Mouse (Mus musculus): ENCODE results near the gene Itga2b.
A peak's percentile ranks its signal among the peaks of the same experiment; 100 is the strongest.

The Itga2b gene

DNA sequence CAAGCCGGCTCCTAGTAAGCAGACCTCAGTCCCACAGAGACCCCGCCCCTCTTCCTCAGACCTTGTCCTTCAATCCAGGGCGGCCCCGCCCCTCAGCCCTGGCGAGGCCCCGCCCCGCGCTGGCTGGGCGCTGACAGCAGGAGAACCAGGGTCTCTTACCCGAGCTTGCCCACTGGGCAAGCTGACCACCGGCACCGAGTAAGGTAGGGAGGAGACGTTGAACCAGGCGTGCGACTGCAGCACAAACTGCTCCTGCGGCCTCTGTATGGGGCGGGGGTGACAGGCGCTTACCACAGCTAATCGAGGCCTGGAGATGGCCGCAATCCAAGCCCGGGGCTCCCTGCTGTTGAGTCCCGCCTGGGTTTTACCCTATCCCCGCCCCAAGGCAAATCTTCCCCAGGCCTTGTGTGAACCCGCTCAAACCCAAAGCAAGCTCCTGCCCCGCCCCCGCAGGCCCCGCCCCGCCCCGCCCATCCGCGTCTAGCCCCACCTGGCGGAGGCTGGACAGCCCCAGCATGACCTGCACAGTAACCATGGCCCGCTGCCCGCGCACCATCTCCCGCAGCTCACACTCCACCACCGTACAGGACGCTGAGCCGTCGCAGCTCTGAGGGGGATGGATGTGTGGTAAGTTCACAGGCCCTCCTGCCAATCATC is 14.1 kb downstream of the Itga2b start:
- DNase-seq (ENCODE audit: low spot score) = peak; percentile 61

DNA sequence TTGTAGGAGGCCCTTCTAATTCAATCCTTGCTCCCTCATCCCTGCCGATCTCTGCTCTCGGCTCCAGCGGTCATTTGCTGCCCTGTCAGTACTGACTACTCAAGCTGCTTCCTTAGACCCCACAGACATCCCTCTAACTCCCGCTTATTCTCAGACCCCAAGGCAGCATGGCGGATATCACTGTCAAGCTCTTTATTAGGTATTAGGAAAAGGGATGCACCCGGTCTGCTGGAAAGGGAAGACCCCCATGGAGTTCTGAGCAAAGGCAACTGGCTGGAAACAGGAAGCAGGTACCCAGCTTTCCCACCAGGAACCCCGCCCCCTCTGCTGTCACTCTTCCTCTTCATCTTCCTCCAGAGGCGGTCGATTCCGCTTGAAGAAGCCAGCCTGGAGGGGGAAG is 16.8 kb downstream of the Itga2b start:
- no peak for DNase-seq (ENCODE audit: low spot score)

DNA sequence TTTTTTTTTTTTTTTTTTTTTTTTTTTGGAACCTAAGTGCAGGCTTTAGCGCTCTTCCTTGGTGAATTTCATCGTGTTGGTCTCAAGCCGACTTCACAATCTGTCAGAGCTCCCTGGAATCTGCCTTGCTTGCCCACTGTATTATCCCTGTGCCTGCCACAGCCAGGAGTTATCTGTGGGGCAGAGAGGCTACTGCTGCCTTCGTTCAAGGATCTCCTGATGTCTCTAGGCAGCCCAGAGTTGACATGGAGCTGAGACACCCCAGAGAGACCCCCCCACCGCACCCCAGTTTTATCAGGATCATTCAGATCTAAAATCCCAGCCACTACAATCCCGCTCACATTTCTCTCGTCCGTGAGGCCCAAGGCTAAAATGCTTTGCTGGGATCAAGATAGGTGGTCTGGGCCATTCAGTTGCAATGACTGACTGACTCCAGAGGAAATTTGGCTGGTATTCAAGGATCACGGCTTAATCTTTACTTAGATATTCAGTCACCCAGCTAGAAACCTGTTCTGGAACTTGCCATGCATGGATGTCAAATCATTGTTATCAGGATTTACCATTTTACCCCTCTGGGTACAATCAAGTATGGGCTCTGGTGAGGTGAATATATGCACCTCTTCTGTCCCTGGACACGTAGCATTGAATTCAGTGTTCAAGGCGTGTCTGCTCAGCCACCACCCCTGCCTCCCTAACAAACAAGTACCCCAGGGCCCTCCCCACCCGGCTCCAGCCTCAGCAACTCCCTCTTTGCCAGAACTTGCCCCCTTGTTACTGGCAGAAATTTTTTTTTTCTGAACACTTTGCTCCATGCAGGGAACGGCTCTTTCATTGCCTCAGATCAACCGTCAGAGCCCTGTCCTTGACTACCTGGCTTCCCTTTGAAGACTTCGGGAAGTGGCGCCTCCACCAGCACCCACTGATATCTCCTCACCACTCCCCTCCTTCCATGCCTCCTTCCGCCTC is 20.6 kb downstream of the Itga2b start:
- no peak for DNase-seq (ENCODE audit: low spot score)

DNA sequence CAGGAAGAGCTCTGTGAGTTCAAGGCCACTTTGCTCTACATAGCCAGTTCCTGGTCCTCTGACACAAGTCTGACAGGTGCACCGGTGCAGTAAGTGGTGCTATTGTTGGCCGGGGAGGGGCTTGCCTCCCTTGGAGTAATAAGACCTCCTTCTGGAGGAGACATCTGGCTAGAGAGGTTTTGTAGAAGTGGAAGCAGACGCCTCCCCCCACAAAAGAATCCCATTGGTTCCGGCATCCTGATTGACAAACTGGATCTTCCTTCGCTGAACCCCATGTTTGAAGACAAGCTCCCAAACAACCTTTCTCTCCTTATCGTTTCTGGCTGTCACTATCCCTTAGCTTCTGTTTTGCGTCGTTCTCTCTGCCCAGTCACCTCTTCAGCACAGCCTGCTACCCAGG is 21.6 kb downstream of the Itga2b start:
- DNase-seq (ENCODE audit: low spot score) = no peak

DNA sequence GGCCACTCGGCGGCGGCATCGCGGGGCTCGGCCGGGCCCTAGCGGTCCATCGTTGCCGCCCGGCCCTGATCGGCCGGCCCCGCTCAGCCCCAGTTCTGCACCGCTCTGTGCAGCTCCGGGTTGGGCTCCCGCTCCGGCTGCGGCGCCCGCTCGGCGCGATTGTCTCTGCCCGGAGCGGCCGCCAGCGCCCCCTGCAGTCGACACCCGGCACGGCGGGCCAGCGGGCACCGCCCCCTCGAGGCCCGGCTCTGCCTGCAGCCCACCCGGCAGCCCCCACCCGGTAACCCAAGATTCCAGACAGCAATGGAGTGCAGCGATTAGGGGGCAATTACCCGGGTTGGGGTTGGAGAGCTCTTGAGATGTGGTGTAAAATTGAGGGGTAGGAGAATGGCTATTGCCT is 22.4 kb downstream of the Itga2b start, which contains the start of gene Fam171a2:
Fam171a2 (minus strand) TSS at position 186 of the 400 bp plus-strand sequence.
- DNase-seq (ENCODE audit: low spot score) = peak; percentile 85

DNA sequence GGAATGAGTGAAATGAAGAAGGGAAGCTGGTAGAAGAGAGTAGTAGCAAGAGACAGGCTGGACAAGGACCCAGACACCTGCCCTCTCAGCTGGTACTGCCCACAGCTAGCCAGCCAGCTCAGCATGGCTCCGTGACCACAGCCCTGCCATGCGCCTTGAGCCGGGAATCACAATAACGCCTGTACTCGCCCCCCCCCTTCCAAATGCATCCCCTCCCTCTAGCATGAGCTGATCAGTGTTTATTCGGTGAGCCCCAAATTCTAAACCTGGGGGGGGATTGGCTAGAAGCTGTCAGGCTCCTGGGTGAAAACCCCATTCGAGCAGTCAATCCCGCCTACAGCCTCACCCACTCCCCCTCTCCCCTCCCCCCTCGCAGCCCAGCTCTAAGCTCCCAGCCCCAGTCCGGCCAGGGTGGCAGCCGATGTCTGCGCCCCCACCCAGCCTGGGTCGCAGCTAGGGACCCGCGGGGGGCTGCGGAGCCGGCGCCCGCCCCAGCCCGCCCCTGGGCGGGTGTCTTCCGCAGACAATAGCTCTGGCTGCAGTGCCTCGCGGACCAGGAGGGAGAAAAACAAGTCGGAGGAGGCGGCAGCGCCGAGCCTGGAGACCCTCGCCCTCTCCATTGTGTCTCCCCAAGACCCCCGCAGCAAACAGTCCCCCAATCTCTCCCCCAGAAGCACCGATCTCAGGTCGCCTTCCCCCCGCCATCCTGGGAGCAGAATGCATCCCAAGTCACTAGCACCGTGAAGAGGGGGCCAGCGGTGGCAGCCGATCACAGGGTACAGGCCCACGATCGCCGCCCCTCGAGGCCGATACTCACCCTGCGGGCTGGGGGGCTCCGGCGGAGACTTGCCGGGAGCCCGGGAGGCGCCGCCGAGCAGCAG is 23.1 kb downstream of the Itga2b start:
- DNase-seq (ENCODE audit: low spot score) = no peak

DNA sequence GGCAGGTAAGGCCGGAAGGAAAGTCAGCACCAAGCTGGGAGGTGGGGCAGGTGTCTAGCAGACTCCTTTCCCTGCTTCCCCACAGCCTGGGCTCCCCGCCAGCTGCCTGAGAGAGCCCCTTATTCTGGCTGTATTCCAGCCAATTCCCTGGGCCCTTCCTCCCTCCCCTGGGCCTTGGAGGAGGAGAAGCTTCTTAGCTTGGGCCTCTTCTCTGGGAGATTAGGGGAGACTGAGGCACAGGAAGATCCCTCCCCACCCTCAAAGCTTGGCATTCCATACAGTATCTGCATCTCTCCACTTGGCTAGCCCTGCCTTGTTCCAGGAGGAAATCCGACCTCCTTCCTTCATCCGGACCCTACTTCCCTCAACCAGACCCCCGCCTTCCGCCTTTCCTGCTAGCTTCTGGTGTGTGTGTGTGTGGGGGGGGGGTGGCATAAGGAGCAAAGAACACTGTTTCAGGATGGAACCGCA is 24.0 kb downstream of the Itga2b start:
- no peak for DNase-seq (ENCODE audit: low spot score)

DNA sequence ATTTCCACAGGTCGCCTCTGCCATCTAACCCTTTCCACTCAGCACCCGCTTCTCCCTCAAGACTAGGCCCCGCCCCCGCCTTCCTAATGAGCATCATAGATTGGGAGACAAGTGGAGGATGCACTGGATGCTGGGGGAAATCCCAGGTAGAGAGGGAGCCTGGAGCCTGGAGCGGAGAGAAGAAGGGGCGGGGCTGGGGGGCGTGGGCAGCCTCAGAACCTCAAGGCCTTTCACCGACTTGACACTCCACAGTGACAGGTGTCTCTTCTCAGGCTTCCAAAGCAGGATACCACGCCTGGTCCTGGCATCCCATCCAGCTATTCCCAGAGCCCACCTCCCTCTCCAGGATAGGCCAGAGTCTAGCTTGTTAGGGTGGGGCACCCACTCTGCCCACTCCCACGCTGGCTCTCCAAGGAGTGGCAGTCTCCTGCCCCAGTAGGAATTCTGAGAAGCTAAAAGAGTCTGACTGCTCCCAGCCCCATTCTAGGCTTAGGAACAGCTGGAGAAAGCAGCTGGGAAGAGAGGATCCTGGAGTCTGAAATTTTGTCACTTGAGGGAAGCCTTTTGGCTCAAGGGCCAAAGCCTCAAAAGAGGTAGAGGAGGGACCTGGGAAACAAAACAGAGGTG is 24.5 kb downstream of the Itga2b start:
- DNase-seq (ENCODE audit: low spot score) = no peak

DNA sequence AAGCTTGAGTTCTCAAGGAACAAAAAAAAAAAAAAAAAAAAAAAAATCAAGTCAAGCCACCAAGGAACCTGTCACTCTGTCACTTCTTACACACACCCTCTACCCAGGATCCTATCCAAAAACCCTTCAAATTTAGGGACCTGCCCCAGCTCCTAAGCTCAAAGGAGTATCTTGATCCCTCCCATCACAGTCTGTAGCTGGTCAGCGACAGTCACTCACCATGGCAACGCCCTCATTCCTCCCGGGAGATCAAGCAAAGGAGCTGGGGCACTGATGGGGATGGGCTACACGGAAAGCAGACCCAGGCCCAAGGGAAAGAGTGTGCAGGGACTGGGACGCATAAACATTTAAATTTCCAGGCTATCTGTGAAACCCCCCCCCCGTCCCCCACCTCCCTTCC is 25.1 kb downstream of the Itga2b start:
- no peak for DNase-seq (ENCODE audit: low spot score)

DNA sequence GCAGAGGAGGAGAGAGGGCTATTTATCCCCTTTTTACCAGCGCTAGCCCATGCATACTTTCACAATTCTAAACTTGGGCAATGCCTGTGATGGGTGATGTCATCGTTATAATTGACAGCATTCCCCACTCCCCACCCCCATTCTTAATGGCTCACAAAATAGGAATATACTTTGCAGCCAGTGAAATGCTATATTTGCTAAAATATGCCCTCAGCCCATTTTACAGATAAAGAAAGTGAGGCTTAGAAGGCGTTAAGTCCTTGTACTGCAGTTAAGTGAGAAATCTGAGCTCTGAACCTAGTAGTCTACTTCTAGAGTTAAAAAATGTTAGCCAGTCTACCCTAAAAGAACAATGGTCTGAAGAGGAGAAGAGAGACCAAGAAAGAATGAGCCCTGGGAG is 25.6 kb downstream of the Itga2b start:
- DNase-seq (ENCODE audit: low spot score) = no peak

DNA sequence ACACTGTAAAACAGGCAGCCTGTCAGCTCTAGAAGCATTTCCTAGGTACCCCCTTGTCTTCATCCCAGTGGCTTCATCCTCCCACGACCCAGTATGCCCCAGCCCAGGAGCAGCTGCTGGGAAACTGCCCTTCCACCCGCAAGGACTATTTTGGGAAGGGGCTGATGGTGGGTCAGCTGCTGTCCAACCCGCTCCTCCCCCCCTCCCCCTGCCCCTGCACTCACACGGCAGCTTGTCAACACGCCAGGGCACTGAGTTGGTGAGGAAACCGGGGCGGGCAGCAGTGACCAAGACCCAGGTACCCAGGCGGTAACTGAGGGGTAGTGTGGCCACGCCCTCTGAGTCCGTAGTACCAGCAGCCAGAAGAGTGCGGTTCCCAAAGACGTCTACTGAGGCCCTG is 26.2 kb downstream of the Itga2b start:
- DNase-seq (ENCODE audit: low spot score) = no peak

DNA sequence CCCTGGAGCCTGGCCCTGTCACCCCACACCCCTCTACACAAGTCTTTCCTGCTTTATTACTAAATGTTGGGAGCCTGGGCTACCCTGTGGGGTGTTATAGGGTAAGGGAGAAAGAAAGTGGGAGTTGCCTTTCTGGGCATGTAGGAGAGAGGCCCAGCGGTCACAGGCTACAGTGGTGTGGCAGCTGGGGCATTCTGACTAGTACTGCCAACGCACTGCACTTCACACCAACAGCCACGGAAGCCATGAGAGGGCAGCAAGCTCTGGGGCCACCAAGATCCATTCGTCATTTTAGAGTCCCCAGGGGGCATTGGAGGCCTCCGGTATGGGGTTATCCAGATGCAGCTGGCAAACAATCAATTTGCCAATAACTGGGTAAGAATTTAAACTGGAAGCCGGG is 27.8 kb downstream of the Itga2b start:
- no peak for DNase-seq (ENCODE audit: low spot score)

DNA sequence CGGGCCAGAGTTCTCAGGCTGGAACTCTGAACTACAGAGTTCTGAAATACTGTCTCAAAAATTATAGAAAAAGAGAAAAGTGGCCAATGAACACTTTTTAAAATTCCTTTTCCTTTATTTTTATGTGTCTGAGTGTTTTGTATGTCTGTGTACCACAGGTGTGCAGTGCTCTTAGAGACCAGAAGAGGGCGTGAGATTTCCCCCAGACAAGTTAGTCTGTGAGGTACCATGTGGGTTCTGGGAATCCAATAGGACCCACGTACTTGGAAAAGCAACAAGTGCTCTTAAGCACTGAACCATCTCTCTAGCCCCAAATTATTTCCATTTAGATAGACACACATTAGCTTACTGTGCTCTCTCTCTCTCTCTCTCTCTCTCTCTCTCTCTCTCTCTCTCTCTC is 28.5 kb downstream of the Itga2b start:
- DNase-seq (ENCODE audit: low spot score) = no peak

DNA sequence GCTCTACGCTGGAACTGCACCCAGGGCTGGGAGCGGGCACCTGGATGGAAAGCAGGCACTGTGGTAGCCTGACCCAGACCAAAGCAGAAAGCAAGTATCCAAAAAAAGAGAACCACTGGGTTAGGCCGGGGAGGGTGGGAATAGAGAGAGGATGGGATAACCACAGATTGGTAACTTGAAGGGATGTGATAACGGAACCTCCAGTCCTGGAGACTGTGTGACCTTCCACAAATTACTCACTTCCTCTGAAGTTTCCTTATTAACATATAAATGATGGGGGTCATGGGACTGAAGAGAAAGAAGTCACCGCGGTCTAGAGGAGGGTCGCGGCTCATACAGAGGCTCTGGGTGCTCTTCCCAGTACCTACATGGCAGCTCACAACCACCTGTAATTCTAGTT is 29.7 kb downstream of the Itga2b start:
- no peak for DNase-seq (ENCODE audit: low spot score)

DNA sequence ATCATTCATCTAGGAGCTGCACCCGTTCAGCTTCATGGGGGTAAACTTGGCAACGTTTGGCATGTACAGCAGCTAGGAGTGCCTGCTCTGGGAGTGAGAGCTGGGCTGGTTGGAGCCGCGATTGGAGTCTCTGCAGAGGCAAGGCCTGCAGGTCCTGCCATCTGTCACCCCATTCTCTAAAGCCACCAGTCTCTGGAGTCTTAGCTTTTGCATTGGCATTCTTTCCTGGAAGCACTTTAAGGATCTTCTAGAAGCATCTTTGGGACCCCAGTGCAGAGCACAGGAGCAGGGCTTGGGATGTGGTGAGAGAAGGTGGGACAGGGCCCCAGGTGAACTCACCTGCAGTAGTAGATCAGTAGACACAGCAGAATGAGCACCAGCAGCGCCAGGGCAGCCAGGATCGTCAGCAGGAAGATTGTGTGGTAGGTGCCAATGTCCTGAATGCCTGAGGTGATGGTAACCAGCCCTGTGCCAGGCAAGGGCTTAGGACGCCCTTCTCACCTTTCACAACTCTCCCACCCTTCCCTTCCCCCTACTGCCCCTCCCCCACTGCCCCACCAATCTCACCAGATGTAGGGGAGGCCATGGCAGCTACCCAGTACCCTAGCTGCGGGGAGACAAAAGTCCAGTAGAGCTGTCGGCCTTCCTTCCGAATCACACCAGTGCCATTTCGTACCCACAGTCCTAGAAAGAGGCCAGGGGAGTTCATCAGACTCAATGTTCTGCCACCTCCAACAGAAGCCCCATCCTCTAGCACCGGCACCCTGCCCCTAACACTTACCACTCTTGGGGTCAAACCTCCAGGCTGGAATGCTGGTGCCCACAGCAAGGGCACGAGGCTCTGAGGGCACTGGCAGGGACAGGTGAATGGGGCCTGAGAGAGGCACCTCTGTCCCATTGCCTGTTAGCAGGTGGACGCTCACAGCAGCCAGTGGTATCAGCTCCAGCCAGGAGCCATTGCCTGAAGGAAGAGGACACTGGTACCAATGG is 30.5 kb downstream of the Itga2b start:
- no peak for DNase-seq (ENCODE audit: low spot score)

DNA sequence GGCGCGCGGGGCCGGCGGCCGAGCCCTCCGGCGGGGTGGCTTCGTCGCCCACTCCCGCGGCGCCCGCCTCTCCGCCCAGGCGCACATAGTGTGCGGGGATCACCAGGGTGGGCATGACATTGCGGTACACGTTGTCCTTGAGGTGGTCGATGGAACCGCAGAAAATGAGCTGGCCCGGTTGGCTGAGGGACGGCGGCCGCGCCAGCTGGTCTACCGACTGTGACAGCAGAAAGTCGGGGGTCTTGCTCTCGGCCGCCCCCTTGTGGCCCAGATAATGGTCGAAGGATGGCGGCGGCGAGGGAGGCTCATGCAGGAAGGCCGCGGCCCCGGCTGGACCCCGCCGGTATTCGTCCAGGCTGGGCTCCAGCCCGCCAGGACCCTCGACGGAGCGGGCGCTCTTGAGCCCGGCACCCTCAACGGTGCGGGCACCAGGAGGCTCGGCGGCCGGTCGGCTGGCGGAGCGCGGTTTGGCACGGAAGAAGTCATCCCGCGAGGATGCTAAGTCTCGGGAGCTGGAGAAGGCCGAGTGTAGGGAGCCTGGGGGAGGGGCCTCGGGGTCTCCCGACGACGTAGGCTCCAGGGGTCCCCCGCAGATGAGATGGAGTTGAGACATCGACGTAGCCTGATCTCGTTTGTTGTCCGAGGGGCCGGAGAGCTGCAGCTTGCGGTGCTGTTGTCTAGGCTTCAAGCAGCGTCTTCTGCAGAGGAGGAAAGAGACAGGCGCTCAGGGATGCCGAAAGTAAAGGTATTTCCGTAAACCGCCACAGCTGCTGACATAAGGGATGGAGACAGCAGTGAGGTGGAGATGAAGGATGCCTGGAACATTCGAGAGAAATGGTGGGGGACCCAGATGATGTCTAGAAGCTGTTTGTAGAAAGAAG is 31.5 kb downstream of the Itga2b start:
- peak; percentile 80 for DNase-seq (ENCODE audit: low spot score)

DNA sequence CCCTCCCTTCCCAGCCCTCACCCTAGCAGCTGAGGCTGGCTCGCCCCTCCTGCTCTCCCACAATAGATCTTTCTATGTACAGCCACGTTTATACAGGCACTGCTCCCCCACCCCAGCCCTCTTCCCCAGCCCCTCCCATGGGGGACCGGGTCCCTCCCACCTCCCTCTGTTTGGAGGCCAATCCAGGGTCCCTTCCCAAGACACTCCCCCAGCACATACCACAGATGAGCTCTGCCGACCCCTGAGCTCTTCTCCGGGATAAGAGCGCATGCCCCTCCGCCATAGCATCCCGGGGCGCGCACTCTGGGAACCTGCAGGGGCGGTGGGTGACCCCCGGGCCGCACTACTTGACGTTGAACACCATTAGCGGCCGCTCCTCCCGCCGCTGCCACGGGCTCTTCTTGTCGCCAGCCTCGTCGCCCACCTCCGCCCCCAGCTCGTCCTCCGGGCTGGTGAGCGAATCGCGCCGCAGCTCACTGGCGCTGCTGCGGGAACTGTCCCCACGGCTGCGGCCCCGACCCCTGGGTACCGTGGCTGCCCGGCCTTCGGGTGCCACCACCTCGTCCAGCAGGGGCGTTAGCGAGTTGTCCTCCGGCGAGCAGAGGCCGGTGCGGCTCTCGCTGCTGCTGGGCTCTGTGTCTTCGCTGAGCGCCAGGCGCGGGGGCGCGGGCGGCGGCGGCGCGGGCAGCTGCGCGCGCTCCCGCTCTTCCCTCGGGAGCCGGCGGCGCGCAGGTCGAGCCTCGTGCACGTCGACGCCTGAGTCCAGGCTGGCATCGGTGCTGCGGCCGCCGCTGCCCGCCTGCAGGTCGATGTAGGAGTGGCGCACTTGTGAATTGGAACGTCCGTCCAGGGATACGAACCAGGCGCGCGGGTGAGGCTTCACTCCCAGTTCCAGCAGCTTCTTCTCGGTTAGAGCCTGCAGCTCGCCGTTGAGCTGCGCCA is 32.5 kb downstream of the Itga2b start:
- peak; percentile 55 for DNase-seq (ENCODE audit: low spot score)

DNA sequence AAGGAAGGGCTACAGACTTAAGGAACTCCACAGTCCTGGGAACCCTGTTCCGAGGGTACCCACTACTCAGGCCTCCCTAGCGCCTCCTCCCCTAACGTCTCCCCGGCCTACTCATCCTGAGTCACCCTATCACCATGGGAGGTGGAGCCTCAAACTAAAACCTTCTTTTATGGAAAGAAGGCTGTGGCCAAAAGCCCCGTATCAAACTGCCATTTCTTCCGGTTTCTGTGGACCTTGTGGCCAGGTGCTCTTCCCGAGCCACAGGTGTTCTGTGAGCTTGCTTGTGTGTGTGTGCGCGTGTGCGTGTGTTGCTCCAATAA is 33.5 kb downstream of the Itga2b start:
- no peak for DNase-seq (ENCODE audit: low spot score)

All from urinary bladder, postnatal 25 days (tissue).